Mouse (Mus musculus) ovary, adult 18-20 months (tissue): Measurements from ENCODE around the gene Lim2.
A peak's percentile ranks its signal among the peaks of the same experiment; 100 is the strongest.

Experiments used
- DNase-seq: peaks from one replicate; pipeline ENCODE4 v3.0.0; 2022; ENCODE audit warnings: low spot score, mixed read lengths

Lim2 gene

DNA sequence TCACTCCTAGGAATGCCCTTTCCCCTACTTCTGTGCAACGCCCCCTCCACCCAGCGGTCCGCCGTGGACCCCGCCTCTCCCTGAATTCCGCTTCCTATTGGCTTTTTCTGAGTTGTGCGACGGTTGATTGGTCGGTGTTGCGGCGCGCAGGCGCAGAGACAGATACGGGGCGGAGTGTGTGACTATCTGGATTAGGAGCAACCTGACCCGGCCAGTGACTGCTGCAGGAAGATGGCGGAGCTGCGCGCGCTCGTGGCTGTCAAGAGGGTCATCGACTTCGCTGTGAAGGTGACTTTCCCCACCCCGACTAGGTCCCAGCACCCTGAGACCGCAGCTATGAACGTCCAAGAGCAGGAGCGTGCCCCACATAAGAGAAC lies 16.4 kb downstream of the Lim2 start, which contains the start of the genes Etfb and Gm45233:
Etfb (plus strand) TSS at position 167 of the 377 bp plus-strand sequence.
Gm45233 (plus strand) TSS at position 212 of the 377 bp plus-strand sequence.
- DNase-seq: peak; percentile 96

DNA sequence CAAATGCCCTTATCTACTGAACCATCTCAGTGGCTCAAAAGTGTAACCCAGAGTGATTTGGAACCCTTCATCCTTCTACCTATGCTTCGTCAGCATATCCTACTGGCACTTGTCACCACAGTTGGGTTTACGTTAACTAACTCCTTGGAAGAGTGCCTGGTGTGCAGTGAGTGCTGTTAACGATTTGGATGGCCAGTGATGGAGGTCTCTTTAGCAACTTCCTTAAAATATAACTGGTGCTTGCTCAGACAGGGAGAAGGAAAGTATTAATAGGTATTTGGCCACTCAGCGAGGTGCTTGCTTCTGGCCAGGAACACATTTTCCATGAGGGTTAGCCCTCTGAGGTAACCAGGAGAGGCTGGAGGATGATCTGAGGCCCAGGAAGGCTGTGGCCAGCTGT lies 20.3 kb downstream of the Lim2 start:
- DNase-seq: no peak

DNA sequence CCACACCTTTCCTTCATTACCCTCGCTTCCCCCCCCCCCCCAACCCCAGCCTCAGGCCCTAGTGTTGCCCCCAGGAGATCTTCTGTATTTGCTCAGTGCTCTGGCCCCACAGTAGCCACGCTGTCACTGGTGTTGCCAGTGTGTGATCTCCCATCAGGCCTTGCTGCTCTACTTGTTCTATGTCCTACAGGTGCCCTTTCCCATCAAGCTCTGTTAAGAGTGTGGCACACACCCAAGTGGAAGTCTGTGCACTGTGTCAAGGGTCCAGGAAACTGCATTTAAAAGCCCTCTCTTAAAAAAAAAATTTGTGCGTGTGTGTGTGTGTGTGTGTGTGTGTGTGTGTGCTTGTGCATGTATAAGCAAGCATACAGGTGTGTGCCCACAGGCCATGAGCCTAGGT lies 20.8 kb downstream of the Lim2 start:
- no peak for DNase-seq

DNA sequence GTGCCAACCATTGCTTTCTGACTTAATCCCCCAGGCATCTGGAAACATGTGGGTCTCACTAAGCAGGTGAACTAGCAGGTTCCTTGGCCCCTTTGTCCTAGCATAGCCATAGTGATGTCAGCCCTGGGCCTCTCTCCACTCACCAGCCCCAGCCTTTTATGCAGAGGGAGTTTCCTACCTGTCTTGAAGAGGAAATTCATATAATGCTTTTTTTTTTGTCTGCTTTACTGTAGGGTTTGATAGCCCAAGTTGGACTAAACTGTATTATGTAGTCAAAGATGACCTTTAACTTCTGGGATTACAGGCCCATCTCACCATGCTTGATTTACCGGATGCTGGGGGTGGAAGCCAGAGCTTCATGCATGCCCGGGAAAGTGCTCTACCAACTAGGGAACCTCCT lies 22.3 kb downstream of the Lim2 start:
- no peak for DNase-seq

DNA sequence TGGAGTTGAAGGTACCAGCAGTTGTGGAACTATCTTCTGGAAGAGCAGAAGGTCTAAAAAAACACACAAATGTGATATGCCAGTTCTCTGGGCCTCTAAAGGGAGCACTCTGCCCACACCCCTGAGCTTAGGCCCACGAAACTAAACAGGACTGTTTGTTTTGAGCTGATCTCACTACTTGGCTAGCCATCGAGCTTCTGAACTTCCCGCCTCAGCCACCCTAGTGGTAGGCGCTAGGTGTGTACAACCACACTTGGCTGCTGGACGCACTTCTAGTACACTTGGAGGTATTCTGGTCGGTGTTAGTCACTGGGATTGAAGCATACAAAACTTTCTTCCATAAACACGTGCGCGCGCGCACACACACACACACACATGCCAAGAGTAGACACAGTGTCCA lies 24.3 kb downstream of the Lim2 start:
- no peak for DNase-seq

DNA sequence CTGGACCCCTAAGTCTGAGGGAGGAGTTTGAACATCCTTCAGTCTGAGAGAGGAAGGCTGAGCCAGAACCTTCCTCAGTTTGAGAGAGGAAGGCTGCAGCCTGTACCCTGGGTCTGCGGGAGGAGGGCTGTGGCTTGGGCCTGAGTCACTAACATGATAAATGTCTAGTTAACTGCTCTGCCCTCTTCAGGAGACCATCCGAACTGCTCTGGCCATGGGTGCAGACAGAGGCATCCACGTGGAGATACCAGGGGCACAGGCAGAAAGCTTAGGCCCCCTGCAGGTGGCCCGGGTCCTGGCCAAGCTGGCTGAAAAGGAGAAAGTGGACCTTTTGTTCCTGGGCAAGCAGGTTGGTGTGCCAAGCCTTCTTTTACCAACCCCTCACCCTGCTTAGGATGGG lies 25.1 kb downstream of the Lim2 start:
- DNase-seq: no peak

DNA sequence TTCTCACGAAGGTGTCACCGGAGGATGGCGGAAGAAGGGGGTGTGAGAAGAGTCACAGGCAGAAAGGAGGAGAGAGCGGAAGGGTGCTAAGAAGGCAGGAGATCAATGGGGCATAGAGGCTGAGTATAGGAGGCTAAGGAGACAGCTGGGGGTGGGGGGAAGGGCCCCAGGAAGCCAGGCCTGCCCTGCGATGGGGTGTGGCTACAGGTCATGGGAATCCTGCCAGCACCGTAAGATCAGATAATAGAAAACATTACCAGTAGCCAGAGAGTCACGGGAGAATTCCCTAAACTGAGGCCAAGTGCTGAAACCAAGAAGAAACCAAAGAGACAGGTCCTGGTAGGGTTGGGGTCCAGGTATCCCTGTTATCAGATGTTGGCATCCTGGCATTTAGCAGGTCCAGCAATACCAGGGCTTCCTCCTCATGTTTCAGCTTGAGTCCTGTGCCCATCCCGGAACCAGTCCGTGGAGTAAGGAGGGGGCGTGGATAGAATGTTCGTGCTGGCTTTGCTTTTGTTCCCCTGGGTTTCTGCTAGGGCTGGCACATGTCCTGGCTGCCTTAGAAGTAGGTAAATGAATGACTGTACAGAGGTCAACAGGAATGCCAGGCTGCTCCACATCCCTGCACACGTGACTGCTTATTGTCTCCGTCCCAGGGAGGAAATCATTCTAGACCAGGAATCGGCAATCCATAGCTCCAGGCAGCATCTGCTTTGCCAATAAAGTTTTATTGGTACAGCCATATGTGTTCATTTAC lies 26.3 kb downstream of the Lim2 start:
- DNase-seq: no peak

DNA sequence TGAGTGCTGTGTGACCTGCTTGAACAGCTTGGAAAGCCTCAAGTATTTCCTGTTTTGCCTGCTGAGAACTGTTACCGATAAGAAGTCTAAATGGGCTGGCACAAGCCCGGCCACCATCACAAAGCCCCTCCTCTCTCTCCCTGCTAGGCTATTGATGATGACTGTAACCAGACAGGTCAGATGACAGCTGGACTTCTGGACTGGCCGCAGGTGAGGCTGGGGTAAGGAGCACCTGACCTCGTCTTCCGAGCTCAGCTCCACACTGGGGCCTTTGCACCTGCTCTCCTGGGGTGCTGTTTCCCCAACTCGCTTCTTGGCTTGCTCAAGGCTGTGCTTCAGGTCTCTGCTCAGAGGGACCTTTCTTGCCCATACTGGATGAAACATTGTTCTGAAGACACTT lies 26.9 kb downstream of the Lim2 start:
- no peak for DNase-seq

DNA sequence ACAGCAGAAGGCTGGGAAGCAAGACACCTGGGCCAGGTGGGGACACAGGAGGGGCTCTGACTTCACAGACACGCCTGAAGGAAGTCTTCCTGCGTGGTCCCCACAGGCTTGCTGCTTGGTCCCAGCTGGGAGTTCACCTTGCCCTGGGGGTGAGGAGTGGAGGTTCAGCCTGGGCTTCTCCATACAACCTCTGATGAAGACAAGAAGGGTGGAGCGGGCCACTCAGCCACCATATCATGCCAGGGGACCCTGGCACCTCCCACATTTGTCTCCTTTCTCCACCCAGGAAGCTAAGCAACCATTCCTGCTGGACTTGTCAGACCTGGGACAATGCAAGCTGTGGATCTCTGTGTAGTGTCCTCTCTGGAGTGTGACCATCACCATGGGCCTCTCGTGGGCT lies 35.4 kb downstream of the Lim2 start, which contains the start of gene Vsig10l:
Vsig10l (plus strand) TSS at position 301 of the 400 bp plus-strand sequence.
- DNase-seq: no peak

DNA sequence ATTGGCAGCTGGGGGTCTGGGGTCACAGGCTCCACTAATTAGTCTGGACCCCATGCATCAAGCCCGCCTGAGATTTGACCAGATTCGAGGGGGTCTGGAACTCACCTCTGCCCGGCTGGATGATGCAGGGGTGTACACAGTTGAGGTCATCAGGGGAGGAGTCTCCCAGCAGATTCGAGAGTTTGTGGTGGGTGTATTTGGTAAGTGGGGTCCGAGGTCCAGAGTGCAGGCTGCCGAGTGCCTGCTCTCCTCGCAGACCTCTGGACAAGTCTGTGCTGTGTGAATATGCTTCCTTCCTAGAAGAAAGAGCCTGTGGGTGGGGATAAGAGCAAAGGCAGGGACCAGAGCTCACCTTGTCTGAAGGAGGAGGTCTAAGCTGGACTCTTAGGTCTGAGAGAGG lies 36.5 kb downstream of the Lim2 start:
- no peak for DNase-seq

DNA sequence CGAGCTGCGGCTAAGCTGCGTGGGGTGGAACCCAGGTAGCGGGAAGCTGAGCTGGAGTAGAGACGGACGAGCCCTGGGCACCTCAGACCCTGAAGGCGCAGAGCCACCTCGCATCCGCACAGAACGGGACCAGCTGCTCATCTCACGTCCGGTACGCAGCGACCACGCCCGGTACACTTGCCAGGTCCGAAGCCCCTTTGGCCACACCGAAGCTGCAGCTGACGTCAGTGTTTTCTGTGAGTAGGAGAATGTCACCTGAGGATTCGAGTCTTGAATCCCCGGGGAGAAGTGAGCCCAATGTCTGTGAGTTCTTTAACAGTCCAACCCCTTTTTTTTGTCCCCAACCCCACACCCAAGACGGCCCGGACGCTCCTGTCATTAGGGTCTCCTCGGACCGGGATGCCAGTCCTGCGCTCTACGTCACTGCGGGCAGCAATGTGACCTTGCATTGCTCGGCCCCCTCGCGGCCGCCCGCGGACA lies 37.4 kb downstream of the Lim2 start:
- no peak for DNase-seq

DNA sequence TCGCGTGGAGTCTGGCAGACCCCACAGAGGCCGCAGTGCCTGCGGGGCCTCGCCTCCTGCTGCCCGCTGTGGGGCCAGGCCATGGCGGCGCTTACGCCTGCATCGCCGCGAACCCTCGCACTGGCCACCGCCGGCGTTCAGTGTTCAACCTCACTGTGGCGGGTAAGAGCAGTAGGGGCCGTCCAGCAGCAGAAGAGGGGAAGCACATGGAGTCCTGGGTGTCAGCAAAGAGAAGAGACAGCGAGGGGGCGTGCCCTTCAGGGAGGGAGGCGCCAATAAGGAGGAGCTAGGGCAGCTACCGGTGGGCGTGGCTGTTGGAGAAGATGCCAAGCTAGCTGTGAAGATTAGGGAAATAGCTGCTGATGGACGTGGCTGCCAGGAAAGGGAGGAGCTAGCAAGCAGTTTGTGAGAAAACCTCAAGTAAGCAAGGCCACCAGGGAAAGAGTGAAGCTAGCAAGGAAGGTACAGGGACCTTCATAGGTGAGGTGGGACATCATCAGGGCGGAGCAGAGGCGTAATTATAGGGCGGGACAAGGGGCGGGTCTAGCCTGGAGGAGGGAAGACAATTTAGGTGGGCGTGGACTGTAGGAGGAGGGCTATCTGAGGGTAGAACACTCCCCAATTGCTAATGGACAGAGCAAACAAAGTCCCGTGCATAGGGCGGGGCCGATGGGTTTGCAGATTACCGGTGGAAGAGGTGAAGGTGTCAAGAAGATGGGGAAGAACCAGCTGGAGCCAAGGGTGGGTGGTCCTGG lies 38.1 kb downstream of the Lim2 start:
- DNase-seq: peak; percentile 83

DNA sequence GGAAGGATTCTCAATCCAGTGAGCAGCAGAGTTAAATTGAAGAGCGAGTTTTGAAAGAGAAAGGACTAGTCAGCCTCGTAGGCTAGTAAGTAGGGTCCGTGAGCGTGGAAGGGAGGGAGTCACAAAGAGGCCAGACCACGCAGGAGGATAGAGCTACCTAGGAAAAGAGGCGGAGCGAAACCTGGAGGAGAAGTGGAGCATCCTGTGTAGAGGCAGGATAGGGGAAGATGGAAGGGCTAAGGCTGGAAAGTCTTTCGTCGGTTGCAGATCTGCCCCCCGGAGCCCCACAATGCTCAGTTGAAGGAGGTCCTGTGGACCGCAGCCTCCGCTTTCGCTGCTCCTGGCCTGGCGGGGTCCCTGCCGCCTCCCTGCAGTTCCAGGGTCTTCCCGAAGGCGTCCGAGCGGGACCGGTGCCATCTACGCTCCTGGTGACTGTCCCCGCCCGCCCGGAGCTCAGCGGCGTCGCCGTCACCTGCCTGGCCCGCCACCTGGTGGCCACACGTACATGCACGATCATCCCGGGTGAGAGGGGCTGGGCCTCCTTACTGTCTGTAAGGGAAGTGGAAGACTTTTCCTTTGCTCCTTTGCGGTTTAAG lies 38.7 kb downstream of the Lim2 start:
- DNase-seq: peak; percentile 52

DNA sequence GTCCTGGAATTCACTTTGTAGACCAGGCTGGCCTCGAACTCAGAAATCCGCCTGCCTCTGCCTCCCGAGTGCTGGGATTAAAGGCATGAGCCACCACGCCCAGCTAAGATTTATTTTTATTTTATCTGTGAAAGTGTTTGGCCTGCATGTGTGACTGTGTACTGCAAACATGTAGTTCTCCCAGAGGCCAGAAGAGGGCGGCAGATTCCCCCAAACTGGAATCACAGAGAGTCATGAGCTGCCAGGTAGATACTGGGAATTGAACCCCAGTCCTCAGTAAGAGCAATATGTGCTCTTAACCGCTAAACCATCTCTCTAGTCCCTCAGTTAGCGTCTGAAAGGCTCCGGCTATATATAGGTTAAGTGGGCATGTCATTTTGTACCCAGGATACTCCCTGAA lies 42.9 kb downstream of the Lim2 start:
- DNase-seq: no peak

DNA sequence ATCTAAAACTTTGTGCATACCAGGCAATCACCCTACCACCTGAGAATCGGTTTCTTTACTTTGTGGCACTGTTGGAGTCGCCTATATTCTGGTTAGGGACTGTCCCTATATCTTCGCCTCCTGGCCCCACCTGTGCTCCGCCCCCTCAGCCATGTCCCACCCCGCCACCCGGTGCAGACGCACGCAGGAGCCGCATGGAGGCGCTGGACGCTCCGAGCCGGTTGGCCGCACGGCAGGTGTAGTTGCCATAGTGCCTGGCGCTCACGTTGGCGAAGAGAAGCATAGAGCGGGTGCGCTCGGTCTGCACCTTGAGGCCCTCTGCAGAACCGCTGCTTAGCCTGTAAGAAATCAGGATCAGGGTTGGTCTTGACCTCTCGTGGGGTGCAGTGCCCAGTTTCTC lies 48.2 kb downstream of the Lim2 start:
- DNase-seq: no peak

DNA sequence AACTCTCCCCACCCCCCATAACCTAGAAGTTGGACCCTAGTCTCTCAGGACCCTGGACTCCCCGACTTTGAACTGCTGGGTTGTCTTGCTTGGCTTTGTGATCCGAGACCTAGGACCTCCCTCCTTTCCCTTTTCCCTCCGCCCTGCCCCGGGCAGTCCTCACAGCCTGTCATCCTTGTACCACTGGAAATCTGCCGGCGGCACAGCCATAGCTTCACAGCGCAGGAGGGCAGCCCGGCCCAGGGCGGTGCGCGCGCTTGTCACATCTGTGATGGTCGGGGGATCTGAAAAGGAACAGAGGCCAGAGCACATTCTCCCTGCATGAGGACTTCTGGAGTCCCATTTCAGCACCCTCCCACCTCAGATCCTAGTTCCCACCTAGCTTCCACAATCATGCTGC lies 48.9 kb downstream of the Lim2 start:
- DNase-seq: no peak

DNA sequence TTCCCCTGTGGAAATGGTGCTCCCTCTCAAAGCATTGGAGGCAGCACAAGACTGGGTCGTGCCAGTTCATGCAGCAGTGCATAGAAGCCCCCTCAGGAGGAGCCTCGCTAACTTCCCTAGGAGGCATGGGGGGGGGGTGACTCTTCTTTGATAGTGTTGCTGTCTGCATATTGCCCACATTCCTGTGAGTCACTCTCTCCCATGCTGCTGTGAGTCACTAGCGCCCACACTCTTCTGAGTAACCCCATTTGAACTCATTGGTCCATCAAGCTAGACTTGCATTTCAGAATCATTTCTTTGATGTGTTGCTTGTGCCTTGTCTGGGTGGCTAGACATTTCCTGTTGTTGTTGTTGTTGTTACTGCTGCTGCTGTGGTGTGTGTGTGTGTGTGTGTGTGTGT lies 53.7 kb downstream of the Lim2 start:
- DNase-seq: no peak

DNA sequence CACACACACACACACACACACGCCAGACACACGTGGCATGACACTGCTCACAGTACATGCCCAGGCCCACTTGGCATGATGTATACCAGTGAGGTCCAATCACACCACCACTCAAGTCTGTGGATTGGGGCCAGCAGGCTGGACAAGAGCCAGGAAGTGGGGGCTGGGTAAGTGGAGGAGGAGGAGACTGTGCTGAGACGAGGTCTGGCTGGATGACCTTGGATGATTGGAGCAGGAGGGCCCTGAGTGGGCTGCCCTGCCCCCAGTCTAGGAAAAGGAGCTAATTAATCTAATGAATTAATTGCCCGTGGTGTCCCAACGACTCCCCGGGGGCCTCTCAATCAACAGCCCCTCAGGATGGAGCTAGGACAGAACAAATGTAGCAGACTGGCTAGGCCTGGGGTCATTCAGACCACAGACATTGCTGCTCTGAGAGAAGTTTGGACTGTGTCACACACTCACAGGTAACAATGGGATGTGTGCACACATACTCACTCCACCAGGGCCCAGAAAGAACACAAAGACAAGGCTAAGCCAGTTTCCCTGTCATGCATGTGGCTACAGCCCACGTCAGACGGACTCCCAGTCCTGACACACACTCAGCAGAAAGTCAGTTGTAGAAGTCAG lies 54.7 kb downstream of the Lim2 start:
- no peak for DNase-seq

DNA sequence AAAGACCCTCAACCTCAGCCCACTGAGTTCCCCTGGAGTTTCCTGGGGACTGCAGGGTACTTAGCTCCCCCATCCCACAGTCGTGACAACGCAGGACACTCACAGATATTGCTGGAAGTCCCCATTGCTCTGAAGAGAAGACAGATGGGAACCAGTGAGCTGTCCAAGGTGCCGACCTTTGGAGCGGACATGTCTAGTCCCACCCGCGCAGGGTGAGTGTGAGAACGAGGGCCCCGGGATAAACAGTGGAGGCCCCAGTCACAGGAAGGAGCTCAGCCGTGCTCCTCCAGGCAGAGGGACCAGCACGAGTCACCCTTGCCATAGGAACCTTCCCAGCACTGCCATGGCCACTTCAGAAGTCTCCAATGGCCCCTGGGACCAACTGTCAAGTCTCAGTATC lies 55.8 kb downstream of the Lim2 start:
- DNase-seq: no peak
